Mouse (Mus musculus): Measurements from ENCODE around the gene Utrn. TPM values are rescaled to one million over a fixed set of nuclear protein-coding genes. Genes with fewer than 3 reads are reported as not detected.

Utrn gene
- polyA plus RNA-seq, 1 experiment from 2014 or later: 16.0 TPM

DNA sequence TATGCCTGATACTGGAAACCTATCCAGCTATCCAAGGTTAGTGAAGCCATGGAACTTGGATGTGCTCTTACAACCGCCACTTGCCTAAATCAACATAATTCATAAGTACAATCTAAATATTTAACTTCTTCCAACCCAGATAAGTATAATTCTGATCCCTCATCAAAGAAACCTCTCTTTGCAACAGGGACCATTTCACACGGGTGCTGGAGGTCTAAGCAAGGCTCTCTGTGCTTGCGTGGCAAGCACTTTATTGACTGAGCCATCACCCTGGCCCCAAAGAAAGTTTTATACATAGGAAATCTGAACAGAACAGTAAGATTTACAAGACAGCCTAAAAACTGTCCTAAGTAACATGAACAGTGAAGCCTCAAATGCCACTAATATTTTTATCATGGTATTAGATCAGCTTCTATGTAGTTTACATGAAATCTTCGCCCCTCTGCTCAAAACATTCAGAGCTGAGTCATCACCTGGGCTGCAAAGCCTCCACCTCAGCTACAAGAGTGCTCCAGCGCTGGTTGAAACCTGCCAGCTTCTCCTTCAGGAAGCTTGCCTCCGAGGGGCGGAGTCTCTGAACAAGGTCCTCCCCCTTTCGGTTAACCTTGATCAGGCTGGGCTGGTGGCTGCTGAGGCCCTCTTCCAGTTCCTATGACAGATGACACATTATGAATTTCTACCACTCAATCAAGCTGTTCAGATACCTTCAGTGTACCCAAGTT lies 211.0 kb downstream of the Utrn start:
- no peaks in the 10 kb centered on the region; the same call in 1 of the 2 replicates for H3K9me3 ChIP-seq (ENCODE audit: control insufficient read depth, low read length)
- H3K27me3 ChIP-seq (ENCODE audit: control insufficient read depth, insufficient read depth, low read length): no peaks in the 10 kb centered on the region
- ATAC-seq (ENCODE audit: low read depth): no peak
- H3K9ac ChIP-seq (replicated peaks; ENCODE audit: low read depth, low read length): no peak overlapping the region
- H3K4me3 ChIP-seq (ENCODE audit: low read depth, low read length): no peak overlapping the region
- H3K4me1 ChIP-seq (ENCODE audit: control insufficient read depth, insufficient read depth, low read length): no peaks in the 10 kb centered on the region
- H3K27ac ChIP-seq (ENCODE audit: low read depth, low read length): no peak overlapping the region
- H3K4me2 ChIP-seq (ENCODE audit: low read depth, low read length): no peak overlapping the region
- WGBS: 82% methylated on average over 8 of the region's 8 CpGs
- H3K36me3 ChIP-seq (ENCODE audit: control insufficient read depth, insufficient read depth, low read length): no peaks in the 10 kb centered on the region

DNA sequence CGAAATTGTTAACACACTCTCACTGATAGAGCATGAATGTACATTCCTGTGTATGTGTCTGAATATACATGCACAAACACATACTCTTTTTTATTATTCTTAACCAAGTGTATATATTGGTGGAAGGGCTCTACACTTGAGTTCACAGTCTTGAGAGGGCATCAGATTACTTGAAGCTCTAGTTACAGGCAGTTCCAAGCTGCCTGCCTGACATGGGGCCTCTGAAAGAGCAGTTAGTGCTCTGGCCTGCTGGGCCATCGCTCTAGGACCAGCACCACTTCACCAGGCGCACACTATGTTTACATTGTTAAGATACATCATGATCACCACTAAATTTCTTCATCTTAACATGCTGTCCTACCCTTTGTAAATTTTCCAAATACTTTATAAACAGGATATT lies 216.2 kb downstream of the Utrn start:
- H3K4me3 ChIP-seq (ENCODE audit: low read depth, low read length): no peak overlapping the region
- no peaks in the 10 kb centered on the region for H3K27me3 ChIP-seq (ENCODE audit: control insufficient read depth, insufficient read depth, low read length)
- no peak overlapping the region for H3K9ac ChIP-seq (replicated peaks; ENCODE audit: low read depth, low read length)
- no peak for ATAC-seq (ENCODE audit: low read depth)
- 90% methylated on average over 3 of the region's 3 CpGs for WGBS
- H3K36me3 ChIP-seq (ENCODE audit: control insufficient read depth, insufficient read depth, low read length): no peaks in the 10 kb centered on the region
- no peaks in the 10 kb centered on the region for H3K9me3 ChIP-seq (ENCODE audit: control insufficient read depth, low read length)
- no peak overlapping the region for H3K4me2 ChIP-seq (ENCODE audit: low read depth, low read length)
- no peaks in the 10 kb centered on the region for H3K4me1 ChIP-seq (ENCODE audit: control insufficient read depth, insufficient read depth, low read length)
- H3K27ac ChIP-seq (ENCODE audit: low read depth, low read length): no peak overlapping the region

DNA sequence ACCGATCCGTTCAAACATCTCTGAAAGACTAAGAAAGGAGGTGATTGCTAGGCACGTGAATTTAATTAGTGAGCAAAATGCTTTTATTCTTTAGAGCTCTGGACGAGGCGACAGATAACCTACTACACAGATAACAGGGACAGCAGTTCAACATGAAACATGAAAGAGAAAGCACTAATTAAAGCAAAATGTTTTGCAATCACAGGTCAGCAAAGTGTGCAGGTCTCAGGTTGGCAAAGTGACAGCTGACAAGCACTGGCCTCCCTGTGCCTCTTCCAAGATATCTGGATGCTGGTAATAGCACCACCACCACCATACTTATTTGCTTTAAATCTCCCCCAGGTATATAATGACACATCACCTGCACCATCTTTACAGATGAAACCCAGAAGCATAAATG lies 223.0 kb downstream of the Utrn start:
- H3K27me3 ChIP-seq (ENCODE audit: control insufficient read depth, insufficient read depth, low read length): no peaks in the 10 kb centered on the region
- no peak overlapping the region for H3K27ac ChIP-seq (ENCODE audit: low read depth, low read length)
- WGBS: 64% methylated on average over 5 of the region's 5 CpGs

DNA sequence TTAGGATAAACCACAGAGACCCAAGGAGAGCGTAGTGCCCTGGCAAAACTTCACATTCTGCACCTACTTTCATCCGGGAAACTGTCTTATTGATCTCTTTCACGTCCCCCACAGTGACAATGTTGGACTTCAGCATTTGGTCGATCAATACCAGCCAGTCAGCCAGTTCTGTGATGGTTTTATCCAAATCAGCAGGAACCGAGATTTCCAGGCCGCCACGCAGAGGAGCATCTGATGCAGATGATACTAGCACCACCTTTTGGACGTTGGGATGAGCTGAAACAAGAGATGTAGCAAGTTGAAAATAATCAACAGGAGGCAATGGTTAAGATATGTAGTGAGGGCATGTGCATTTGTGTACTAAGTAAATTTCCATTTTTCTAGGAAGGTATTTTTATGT lies 225.8 kb downstream of the Utrn start:
- Histone ChIP-seq H3K4me3 (ENCODE audit: low read depth, low read length) (no peak overlapping the region), H3K9me3 (ENCODE audit: control insufficient read depth, low read length) (no peaks in the 10 kb centered on the region), H3K4me1 (ENCODE audit: control insufficient read depth, insufficient read depth, low read length) (no peaks in the 10 kb centered on the region), H3K27ac (ENCODE audit: low read depth, low read length) (no peak overlapping the region), H3K27me3 (ENCODE audit: control insufficient read depth, insufficient read depth, low read length) (no peaks in the 10 kb centered on the region), H3K36me3 (ENCODE audit: control insufficient read depth, insufficient read depth, low read length) (no peaks in the 10 kb centered on the region), H3K9ac (replicated peaks; ENCODE audit: low read depth, low read length) (no peak overlapping the region), H3K4me2 (ENCODE audit: low read depth, low read length) (no peak overlapping the region)
- 78% methylated on average over 8 of the region's 8 CpGs for WGBS
- no peak for ATAC-seq (ENCODE audit: low read depth)

More for the DNA sequence above, 223.0 kb downstream of the Utrn start:
- Histone ChIP-seq H3K4me3 (ENCODE audit: low read depth, low read length) (no peak overlapping the region), H3K36me3 (ENCODE audit: control insufficient read depth, insufficient read depth, low read length) (no peaks in the 10 kb centered on the region), H3K4me1 (ENCODE audit: control insufficient read depth, insufficient read depth, low read length) (no peaks in the 10 kb centered on the region), H3K4me2 (ENCODE audit: low read depth, low read length) (no peak overlapping the region), H3K9me3 (ENCODE audit: control insufficient read depth, low read length) (no peaks in the 10 kb centered on the region), H3K9ac (replicated peaks; ENCODE audit: low read depth, low read length) (no peak overlapping the region)
- ATAC-seq (ENCODE audit: low read depth): no peak

DNA sequence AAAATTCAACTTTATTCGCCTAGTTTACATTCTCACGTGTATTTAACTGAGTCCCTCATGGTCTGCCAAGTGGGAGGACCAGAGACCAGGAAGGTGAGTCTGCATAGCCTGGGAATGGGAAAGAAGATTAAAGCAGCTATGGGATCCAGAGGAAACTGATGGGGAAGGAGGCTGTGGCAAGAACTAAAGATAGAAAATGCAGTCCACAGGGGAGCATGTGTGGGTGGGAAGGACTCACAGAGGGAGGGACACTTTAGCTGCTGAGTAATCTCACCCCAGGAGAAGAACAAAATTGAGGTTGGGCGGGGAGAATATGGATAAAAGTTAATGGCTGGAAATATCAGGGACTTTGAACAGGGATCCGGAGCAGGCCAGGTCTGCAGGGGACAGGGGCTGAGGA lies 229.5 kb downstream of the Utrn start:
- Histone ChIP-seq H3K4me1 (ENCODE audit: control insufficient read depth, insufficient read depth, low read length) (no peaks in the 10 kb centered on the region), H3K9ac (replicated peaks; ENCODE audit: low read depth, low read length) (no peak overlapping the region), H3K36me3 (ENCODE audit: control insufficient read depth, insufficient read depth, low read length) (no peaks in the 10 kb centered on the region), H3K9me3 (ENCODE audit: control insufficient read depth, low read length) (no peaks in the 10 kb centered on the region), H3K4me3 (ENCODE audit: low read depth, low read length) (no peak overlapping the region), H3K4me2 (ENCODE audit: low read depth, low read length) (no peak overlapping the region), H3K27me3 (ENCODE audit: control insufficient read depth, insufficient read depth, low read length) (no peaks in the 10 kb centered on the region), H3K27ac (ENCODE audit: low read depth, low read length) (no peak overlapping the region)
- 82% methylated on average over 4 of the region's 4 CpGs for WGBS
- no peak for ATAC-seq (ENCODE audit: low read depth)

DNA sequence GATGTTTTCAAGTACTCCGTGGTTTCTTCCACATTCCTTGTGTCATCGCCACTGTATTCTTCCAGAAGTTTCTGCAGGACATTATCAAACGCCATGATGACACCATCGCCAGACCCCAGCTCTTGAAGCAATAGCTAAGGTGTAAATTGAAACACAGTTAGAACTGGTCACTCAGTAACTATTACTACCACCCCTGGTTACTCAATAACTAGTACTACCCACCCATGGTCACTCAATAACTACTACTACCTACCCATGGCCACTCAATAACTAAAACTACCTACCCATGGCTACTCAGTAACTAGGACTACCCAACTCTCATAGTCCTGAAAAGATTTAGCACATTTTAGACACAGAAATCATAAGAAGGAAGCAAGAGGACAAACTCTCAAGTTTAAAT lies 235.2 kb downstream of the Utrn start:
- Histone ChIP-seq H3K9ac (replicated peaks; ENCODE audit: low read depth, low read length) (no peak overlapping the region), H3K4me2 (ENCODE audit: low read depth, low read length) (no peak overlapping the region), H3K9me3 (ENCODE audit: control insufficient read depth, low read length) (no peaks in the 10 kb centered on the region), H3K36me3 (ENCODE audit: control insufficient read depth, insufficient read depth, low read length) (no peaks in the 10 kb centered on the region), H3K4me3 (ENCODE audit: low read depth, low read length) (no peak overlapping the region), H3K27me3 (ENCODE audit: control insufficient read depth, insufficient read depth, low read length) (no peaks in the 10 kb centered on the region), H3K27ac (ENCODE audit: low read depth, low read length) (no peak overlapping the region), H3K4me1 (ENCODE audit: control insufficient read depth, insufficient read depth, low read length) (no peaks in the 10 kb centered on the region)
- 94% methylated on average over 4 of the region's 4 CpGs for WGBS
- ATAC-seq (ENCODE audit: low read depth): no peak

DNA sequence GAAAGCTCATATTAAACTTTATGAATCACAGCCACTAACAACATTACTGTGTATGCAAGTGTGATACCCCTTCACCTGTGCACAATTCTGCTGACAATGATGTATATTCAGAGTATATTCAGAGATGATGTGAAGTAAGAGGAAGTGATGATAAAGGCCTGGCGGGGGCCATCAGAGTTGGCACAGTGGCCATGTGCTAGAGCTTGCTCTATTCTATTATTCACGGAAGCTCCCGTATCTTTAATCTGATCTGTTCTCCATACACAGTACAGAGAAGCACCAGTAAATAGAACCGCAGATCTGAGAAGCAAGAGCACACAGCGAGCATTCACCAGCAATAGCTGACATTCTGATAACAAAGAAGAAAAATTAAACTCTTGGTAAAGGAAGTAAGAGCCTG lies 238.2 kb downstream of the Utrn start:
- H3K4me3 ChIP-seq (ENCODE audit: low read depth, low read length): no peak overlapping the region
- 92% methylated on average over 5 of the region's 5 CpGs for WGBS
- H3K4me2 ChIP-seq (ENCODE audit: low read depth, low read length): no peak overlapping the region
- H3K36me3 ChIP-seq (ENCODE audit: control insufficient read depth, insufficient read depth, low read length): no peaks in the 10 kb centered on the region
- no peaks in the 10 kb centered on the region for H3K9me3 ChIP-seq (ENCODE audit: control insufficient read depth, low read length)
- H3K27me3 ChIP-seq (ENCODE audit: control insufficient read depth, insufficient read depth, low read length): no peaks in the 10 kb centered on the region
- ATAC-seq (ENCODE audit: low read depth): 0 out of 2 replicates have a peak, but pooled peaks have one; percentile 28
- no peaks in the 10 kb centered on the region for H3K4me1 ChIP-seq (ENCODE audit: control insufficient read depth, insufficient read depth, low read length)
- H3K9ac ChIP-seq (replicated peaks; ENCODE audit: low read depth, low read length): no peak overlapping the region
- H3K27ac ChIP-seq (ENCODE audit: low read depth, low read length): no peak overlapping the region

DNA sequence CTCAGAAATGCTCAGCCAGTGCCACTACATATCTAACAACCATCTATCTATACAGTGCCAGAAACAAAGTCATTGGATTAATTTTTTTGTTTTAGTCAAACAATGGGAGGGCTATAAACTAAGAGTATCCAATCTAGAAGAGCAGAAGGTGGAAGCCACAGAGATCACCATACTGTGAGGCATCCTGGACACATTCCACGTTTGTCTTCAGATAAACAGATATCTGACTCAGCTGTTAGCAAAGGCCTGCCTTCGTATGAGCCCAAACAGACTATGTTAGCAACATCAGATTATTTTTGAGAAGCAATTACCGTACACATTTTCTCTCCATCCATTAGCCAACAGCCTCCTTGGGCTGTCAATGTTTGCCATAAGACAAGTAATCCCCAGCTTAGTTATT lies 250.8 kb downstream of the Utrn start:
- H3K27ac ChIP-seq (ENCODE audit: low read depth, low read length): no peak overlapping the region
- H3K36me3 ChIP-seq (ENCODE audit: control insufficient read depth, insufficient read depth, low read length): no peaks in the 10 kb centered on the region
- no peaks in the 10 kb centered on the region for H3K27me3 ChIP-seq (ENCODE audit: control insufficient read depth, insufficient read depth, low read length)
- H3K4me1 ChIP-seq (ENCODE audit: control insufficient read depth, insufficient read depth, low read length): no peaks in the 10 kb centered on the region
- H3K4me3 ChIP-seq (ENCODE audit: low read depth, low read length): no peak overlapping the region
- WGBS: 87% methylated on average over 3 of the region's 3 CpGs
- no peak overlapping the region for H3K4me2 ChIP-seq (ENCODE audit: low read depth, low read length)
- H3K9ac ChIP-seq (replicated peaks; ENCODE audit: low read depth, low read length): no peak overlapping the region
- no peaks in the 10 kb centered on the region for H3K9me3 ChIP-seq (ENCODE audit: control insufficient read depth, low read length)
- ATAC-seq (ENCODE audit: low read depth): no peak

DNA sequence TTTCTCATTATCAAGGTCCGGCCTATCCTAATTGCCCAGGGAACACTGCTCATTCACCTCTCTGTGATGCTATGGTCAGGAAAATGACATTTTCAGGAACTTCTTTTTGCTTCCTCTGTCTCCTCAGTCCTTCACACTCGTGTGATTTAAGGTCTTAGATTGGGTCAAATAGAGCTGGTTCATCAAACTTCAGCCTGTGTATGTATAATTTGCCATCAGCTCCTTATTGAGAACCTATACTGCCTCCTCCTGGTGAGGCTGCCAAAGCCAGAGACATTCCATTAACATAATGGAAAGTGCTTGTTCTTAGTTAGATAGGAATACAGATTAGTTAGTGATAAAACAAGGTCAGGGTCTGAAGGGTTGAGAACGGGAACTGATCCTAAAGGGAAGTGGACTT lies 253.4 kb downstream of the Utrn start:
- H3K27me3 ChIP-seq (ENCODE audit: control insufficient read depth, insufficient read depth, low read length): no peaks in the 10 kb centered on the region
- H3K36me3 ChIP-seq (ENCODE audit: control insufficient read depth, insufficient read depth, low read length): no peaks in the 10 kb centered on the region
- H3K4me1 ChIP-seq (ENCODE audit: control insufficient read depth, insufficient read depth, low read length): no peaks in the 10 kb centered on the region
- no peak for ATAC-seq (ENCODE audit: low read depth)
- H3K4me3 ChIP-seq (ENCODE audit: low read depth, low read length): no peak overlapping the region
- no peak overlapping the region for H3K4me2 ChIP-seq (ENCODE audit: low read depth, low read length)
- no peak overlapping the region for H3K9ac ChIP-seq (replicated peaks; ENCODE audit: low read depth, low read length)
- H3K27ac ChIP-seq (ENCODE audit: low read depth, low read length): no peak overlapping the region
- no peaks in the 10 kb centered on the region for H3K9me3 ChIP-seq (ENCODE audit: control insufficient read depth, low read length)
- WGBS: 52% methylated on average over 3 of the region's 3 CpGs
